Mouse (Mus musculus) cerebellum, postnatal 10 days (tissue): ENCODE results near the gene Zfp975.
"Not testable (repeated sequence)": the region's sequence is repeated elsewhere in the genome, so short reads cannot be mapped to it uniquely, and the experiment has no call there.

Source experiments
- DNase-seq, 2 experiments: peaks; one replicate each; pipeline ENCODE4 v3.0.0; 2021; ENCODE audit warnings: mixed read lengths in 2 of 2

Zfp975 gene

DNA sequence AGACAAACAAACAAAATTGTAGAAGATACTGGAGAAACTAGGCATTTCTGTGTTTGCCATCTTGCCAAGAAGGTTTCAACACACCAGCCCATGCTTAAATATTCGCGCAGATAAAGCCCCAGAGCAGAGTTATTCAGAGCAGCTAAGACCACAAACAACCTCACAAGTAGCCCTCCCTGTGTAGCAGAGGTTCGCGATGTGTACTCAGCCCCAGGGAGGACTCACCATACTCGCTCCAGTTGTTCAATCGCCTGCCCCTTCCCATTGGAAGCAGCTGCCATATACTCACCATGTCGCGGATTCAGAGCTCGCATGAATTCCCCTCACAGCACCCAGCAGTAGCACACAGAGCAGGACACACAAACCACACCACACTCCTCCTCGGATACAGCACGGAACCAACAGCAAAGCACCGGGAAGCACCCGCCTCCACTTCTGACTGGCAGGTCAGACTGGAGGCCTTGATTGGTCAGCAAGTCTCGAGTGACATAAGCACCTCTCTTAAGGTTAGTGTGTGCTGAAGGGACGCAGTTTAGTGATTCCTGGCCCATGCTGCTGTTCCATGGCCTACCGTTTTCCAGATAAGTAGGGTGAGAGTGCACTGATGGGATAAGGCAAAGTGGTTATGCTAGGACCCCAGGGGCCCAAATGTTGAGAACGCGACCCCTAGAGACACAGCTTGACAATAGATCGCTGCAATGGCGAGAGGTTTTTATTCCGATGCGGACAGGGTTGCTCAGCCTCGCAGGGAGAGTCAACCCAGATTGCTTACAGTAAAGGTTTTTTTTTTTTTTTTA is at the start of gene Zfp975:
Zfp975 (minus strand) TSS at position 381 of the 797 bp plus-strand sequence.
- peak; percentile 79 to 86 for DNase-seq

DNA sequence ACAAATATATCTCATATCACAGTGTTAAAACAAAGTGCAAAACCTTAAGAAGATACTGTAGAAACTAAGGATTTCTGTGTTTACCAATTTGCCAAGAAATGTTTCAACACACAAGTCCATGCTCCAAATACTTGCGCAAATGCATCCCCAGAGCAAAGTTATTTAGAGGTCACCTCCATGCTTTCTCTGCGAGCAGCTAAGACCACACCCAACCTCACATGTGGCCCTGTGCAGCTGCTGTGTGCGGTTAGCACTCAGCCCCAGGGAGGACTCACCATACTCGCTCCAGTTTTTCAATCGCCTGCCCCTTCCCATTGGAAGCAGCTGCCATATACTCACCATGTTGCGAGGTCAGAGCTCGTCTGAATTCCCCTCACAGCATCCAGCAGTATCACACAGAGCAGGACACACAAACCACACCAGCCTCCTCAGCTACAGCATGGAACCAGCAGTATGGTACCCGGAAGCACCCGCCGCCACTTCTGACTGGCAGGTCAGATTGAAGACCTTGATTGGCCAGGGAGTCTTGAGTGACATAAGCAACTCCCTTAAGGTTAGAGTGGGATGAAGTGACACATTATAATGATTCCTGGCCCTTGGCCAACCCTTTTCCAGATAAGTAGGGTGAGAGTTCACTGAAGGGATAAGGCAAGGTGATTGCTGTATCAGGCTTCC is 46.1 kb upstream of the Zfp975 start:
- DNase-seq: no peak

DNA sequence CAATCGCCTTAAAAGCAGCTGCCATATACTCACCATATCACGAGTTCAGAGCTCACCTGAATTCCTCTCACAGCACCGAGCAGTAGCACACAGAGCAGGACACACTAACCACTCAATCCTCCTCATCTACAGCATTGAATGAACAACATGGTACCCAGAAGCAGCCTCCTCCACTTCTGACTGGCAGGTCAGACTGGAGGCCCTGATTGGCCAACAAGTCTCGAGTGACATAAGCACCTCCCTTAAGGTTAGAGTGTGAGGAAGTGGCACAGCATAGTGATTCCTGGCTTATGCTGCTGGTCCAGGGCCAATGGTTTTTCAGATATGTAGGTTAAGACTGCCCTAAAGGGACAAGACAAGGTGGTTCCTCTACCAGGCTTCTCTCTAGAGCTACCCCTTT is 34.4 kb upstream of the Zfp975 start, which contains the start of gene Gm17067:
Gm17067 (minus strand) TSS at position 101 of the 400 bp plus-strand sequence.
- not testable (repeated sequence) for DNase-seq

DNA sequence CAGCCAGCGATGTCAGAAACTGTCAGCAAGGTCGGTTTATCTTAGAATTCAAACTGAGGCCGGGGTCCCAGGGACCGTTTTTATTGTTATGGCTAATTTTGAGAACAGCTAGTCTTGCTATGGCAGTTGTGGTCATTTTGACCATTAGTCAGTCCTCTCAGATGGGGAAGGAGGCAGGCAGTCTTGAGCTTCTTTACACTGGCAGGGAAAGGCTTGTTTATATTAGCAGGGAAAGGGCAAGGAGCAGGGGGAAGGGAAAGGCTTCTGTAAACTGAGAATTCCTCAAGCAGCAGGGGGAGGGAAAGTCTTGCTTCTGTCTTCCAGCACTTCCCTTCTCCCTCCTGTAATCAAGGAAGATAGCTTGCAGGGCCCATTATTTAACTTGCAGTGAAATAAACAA is 709 bp upstream of the Zfp975 start:
- peak in 1 of 2 experiments; percentile 7 for DNase-seq

DNA sequence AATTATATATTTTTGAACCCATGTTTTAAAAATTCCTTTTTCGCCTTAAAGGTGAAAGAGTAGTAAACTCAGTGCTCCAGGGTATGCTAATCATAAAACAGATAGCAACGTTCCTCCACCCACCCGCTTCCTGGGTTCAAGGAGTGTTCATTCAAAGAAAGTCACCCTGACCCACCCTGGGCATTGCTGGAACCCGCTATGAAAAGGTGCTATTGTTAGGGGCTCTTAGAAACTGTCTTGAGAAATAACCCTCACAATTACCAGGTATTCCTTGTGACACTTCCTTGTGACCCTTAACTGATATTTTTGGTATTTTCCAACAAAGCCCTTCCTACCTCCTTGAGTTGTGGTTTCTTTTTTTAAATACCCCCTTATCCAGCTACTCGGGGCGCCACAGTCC is 12.5 kb downstream of the Zfp975 start:
- not testable (repeated sequence) for DNase-seq

DNA sequence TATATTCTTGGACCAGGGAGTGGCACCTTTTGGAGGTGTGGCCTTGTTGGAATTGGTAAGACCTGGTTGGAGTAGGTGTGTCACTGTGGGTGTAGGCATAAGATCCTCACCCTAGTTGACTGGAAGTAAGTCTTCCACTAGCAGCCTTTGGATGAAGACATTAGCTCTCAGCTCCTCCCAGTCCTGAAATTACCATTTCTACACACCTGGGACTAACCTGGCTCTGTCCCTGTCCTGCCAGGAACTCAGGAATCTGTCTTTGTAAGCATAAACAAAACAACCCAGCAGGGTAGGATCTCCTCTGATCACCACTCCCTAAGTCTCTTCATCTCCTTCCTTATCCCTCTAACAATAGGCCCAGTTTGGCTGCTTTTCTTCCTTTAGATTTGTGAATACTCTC is 12.9 kb downstream of the Zfp975 start:
- DNase-seq: not testable (repeated sequence)

DNA sequence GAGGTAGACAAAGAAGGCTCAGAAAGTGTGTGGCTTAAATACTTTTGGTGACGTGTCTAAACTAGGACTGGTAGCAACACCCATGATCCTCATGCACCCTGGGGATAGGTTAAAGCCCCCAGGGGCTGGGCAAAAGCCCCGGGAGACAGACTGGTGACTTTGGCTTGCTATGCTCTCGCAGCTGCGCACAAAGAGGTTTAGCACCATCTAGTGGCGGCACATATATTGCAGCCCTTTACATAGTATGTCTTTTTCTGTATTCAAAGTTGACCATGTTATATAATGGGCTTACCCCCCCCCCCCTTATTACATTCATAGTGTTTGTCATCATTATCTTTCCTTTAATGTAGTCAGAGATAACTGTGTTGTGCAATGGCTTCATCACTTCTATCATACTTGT is 32.4 kb downstream of the Zfp975 start:
- DNase-seq: not testable (repeated sequence)

DNA sequence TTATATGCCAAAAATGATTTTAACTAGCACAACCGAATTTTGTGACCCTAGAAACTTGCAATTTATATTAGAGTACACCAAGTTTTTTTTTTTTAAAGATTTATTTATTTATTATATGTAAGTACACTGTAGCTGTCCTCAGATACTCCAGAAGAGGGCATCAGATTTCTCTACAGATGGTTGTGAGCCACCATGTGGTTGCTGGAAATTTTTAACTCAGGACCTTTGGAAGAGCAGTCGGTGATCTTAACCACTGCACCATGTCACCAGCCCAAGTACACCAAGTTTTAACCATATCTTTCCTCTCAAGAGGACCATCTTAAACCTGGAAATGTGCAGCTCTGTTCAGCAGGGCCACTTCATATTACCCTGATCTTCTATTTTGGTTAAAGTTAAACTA is 37.3 kb downstream of the Zfp975 start:
- DNase-seq: not testable (repeated sequence)

DNA sequence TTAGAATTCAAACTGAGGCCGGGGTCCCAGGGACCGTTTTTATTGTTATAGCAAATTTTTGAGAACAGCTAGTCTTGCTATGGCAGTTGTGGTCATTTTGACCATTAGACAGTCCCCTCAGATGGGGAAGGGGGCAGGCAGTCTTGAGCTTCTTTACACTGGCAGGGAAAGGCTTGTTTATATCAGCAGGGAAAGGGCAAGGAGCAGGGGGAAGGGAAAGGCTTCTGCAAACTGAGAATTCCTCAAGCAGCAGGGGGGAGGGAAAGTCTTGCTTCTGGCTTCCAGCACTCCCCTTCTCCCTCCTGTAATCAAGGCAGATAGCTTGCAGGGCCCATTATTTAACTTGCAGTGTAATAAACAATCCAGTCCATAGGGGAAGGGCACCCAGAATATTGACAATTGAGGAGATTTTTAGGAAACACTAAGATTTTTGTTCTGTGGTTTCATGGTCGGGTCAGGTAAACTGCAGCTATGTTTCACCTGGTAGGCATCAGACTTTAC is 49.4 kb downstream of the Zfp975 start:
- not testable (repeated sequence) for DNase-seq

DNA sequence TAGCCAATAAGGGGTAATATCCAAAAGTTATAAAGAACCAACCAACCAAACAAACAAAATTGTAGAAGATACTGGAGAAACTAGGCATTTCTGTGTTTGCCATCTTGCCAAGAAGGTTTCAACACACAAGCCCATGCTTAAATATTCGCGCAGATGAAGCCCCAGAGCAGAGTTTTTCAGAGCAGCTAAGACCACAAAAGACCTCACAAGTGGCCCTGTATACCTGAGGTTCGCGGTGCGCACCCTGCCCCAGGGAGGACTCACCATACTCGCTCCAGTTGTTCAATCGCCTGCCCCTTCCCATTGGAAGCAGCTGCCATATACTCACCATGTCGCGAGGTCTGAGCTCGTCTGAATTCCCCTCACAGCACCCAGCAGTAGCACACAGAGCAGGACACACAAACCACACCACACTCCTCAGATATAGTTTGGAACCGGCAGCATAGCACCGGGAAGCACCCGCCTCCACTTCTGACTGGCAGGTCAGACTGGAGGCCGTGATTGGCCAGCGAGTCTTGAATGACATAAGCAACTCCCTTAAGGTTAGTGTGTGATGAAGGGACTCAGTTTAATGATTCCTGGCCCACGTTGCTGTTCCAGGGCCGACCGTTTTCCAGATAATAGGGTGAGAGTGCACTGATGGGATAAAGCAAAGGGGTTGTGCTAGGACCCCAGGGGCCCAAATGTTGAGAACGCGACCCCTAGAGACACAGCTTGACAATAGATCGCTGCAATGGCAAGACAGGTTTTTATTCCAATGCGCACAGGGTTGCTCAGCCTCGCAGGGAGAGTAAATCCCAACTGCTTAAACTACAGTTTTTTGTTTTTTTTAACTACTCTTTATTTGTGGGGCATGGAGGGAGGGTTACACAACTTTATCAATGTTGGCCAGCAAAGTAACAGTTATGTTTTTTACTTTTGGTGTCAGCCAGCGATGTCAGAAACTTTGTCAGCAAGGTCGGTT is 50.1 kb downstream of the Zfp975 start, which contains the start of gene Zfp976:
Zfp976 (minus strand) TSS at position 437 of the 964 bp plus-strand sequence.
- peak; percentile 51 to 73 for DNase-seq

DNA sequence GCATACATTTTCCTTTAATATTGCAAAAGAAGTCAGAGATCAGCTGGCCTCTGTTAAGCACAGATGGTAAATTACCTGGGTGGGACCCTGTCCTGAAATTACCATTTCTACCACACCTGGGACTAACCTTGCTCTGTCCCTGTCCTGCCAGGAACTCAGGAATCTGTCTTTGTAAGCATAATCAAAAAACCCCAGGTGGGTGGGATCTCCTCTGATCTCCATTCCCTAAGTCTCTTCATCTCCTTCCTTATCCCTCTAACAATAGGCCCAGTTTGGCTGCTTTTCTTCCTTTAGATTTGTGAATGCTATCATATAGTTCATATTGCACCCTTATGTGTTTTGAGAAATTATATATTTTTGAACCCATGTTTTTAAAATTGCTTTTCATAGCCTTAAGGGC is 61.5 kb downstream of the Zfp975 start:
- not testable (repeated sequence) for DNase-seq
